Mouse (Mus musculus): Measurements from ENCODE around the gene Zfp27. TPM values are rescaled to one million over a fixed set of nuclear protein-coding genes. Genes with fewer than 3 reads are reported as not detected.

Gene Zfp27
- total and polyA plus RNA-seq, 2 experiments from 2014 or later, result 7.9 to 15.7 TPM

- peak overlapping the region; percentile 54 for H3K9ac ChIP-seq (replicated peaks; ENCODE audit: low read length, poor library complexity, severe bottlenecking)
- TF ChIP-seq CTCF (IDR thresholded peaks at IDR 0.05), result no peak
- no peaks in the 10 kb centered on the region for H3K27me3 ChIP-seq (ENCODE audit: insufficient read depth, low read length)
- peak overlapping the region; percentile 41 for H3K4me3 ChIP-seq (ENCODE audit: low read depth, low read length)
- H3K4me1 ChIP-seq (ENCODE audit: insufficient read depth, low read length), result peaks cover 6% of the 10 kb centered on the region; the same call in 1 of the 2 replicates
- 17% methylated on average over 8 of the region's 8 CpGs for WGBS
- H3K4me2 ChIP-seq (ENCODE audit: low read depth, low read length, poor library complexity, severe bottlenecking), result peak overlapping the region; percentile 44
- H3K36me3 ChIP-seq (ENCODE audit: insufficient read depth, low read length), result peaks cover 3% of the 10 kb centered on the region; the same call in 1 of the 2 replicates
- H3K27ac ChIP-seq (ENCODE audit: low read depth, low read length), result peak overlapping the region; percentile 94
- ATAC-seq (ENCODE audit: low FRiP score), result peak; percentile 15; the same call in 1 of the 2 replicates
- H3K9me3 ChIP-seq (ENCODE audit: low read length), result no peaks in the 10 kb centered on the region
- no peak for DNase-seq (ENCODE audit: low spot score)
Observed at GRCm38 (mm10) chr7:29906682-29907058, 298 bp upstream of the Zfp27 start.

GRCm38 (mm10) chr7:29904101-29904500 lies 2.3 kb downstream of the Zfp27 start:
- no peak overlapping the region for H3K9ac ChIP-seq (replicated peaks; ENCODE audit: low read length, poor library complexity, severe bottlenecking)
- H3K4me2 ChIP-seq (ENCODE audit: low read depth, low read length, poor library complexity, severe bottlenecking), result no peak overlapping the region
- no peak for DNase-seq (ENCODE audit: low spot score)
- 94% methylated on average over 4 of the region's 4 CpGs for WGBS
- no peak overlapping the region for H3K27ac ChIP-seq (ENCODE audit: low read depth, low read length)
- H3K27me3 ChIP-seq (ENCODE audit: insufficient read depth, low read length), result no peaks in the 10 kb centered on the region
- no peak for TF ChIP-seq CTCF (IDR thresholded peaks at IDR 0.05)
- ATAC-seq (ENCODE audit: low FRiP score), result no peak
- H3K36me3 ChIP-seq (ENCODE audit: insufficient read depth, low read length), result peaks cover 6% of the 10 kb centered on the region
- H3K4me3 ChIP-seq (ENCODE audit: low read depth, low read length), result no peak overlapping the region
- H3K9me3 ChIP-seq (ENCODE audit: low read length), result no peaks in the 10 kb centered on the region
- H3K4me1 ChIP-seq (ENCODE audit: insufficient read depth, low read length), result no peaks in the 10 kb centered on the region

- no peak overlapping the region for H3K27ac ChIP-seq (ENCODE audit: low read depth, low read length)
- ATAC-seq (ENCODE audit: low FRiP score) (no peak), DNase-seq (ENCODE audit: low spot score) (no peak)
- WGBS, result over 99% methylated on average over 4 of the region's 4 CpGs
- peaks cover 17% of the 10 kb centered on the region for H3K9me3 ChIP-seq (ENCODE audit: low read length)
- no peak overlapping the region for H3K4me2 ChIP-seq (ENCODE audit: low read depth, low read length, poor library complexity, severe bottlenecking)
- H3K9ac ChIP-seq (replicated peaks; ENCODE audit: low read length, poor library complexity, severe bottlenecking), result no peak overlapping the region
- TF ChIP-seq CTCF (IDR thresholded peaks at IDR 0.05), result peak; percentile 18
- H3K4me3 ChIP-seq (ENCODE audit: low read depth, low read length), result no peak overlapping the region
- no peaks in the 10 kb centered on the region for H3K27me3 ChIP-seq (ENCODE audit: insufficient read depth, low read length)
- H3K36me3 ChIP-seq (ENCODE audit: insufficient read depth, low read length), result peaks cover 56% of the 10 kb centered on the region
- no peaks in the 10 kb centered on the region for H3K4me1 ChIP-seq (ENCODE audit: insufficient read depth, low read length)
Observed at GRCm38 (mm10) chr7:29898351-29898750, 8.0 kb downstream of the Zfp27 start.

GRCm38 (mm10) chr7:29892756-29893155 lies 13.6 kb downstream of the Zfp27 start:
- TF ChIP-seq CTCF (IDR thresholded peaks at IDR 0.05), result no peak
- Histone ChIP-seq H3K4me2 (ENCODE audit: low read depth, low read length, poor library complexity, severe bottlenecking) (no peak overlapping the region), H3K4me1 (ENCODE audit: insufficient read depth, low read length) (no peaks in the 10 kb centered on the region), H3K4me3 (ENCODE audit: low read depth, low read length) (no peak overlapping the region), H3K9ac (replicated peaks; ENCODE audit: low read length, poor library complexity, severe bottlenecking) (no peak overlapping the region), H3K27me3 (ENCODE audit: insufficient read depth, low read length) (no peaks in the 10 kb centered on the region), H3K36me3 (ENCODE audit: insufficient read depth, low read length) (peaks cover 69% of the 10 kb centered on the region), H3K27ac (ENCODE audit: low read depth, low read length) (no peak overlapping the region), H3K9me3 (ENCODE audit: low read length) (peaks cover 22% of the 10 kb centered on the region)
- DNase-seq (ENCODE audit: low spot score) (no peak), ATAC-seq (ENCODE audit: low FRiP score) (no peak)
- 99% methylated on average over 4 of the region's 4 CpGs for WGBS

- Histone ChIP-seq H3K9ac (replicated peaks; ENCODE audit: low read length, poor library complexity, severe bottlenecking) (no peak overlapping the region), H3K4me2 (ENCODE audit: low read depth, low read length, poor library complexity, severe bottlenecking) (no peak overlapping the region), H3K36me3 (ENCODE audit: insufficient read depth, low read length) (peaks cover 53% of the 10 kb centered on the region), H3K4me3 (ENCODE audit: low read depth, low read length) (no peak overlapping the region), H3K27ac (ENCODE audit: low read depth, low read length) (no peak overlapping the region), H3K4me1 (ENCODE audit: insufficient read depth, low read length) (no peaks in the 10 kb centered on the region), H3K9me3 (ENCODE audit: low read length) (peaks cover 29% of the 10 kb centered on the region), H3K27me3 (ENCODE audit: insufficient read depth, low read length) (no peaks in the 10 kb centered on the region)
- DNase-seq (ENCODE audit: low spot score), result no peak
- no peak for ATAC-seq (ENCODE audit: low FRiP score)
- no peak for TF ChIP-seq CTCF (IDR thresholded peaks at IDR 0.05)
- 98% methylated on average over 7 of the region's 7 CpGs for WGBS
Observed at GRCm38 (mm10) chr7:29890501-29890900, 15.9 kb downstream of the Zfp27 start.

GRCm38 (mm10) chr7:29880916-29881315 lies 25.5 kb downstream of the Zfp27 start:
- H3K27me3 ChIP-seq (ENCODE audit: insufficient read depth, low read length), result no peaks in the 10 kb centered on the region
- H3K9me3 ChIP-seq (ENCODE audit: low read length), result peaks cover 4% of the 10 kb centered on the region; the same call in 1 of the 2 replicates
- H3K36me3 ChIP-seq (ENCODE audit: insufficient read depth, low read length), result peaks cover 9% of the 10 kb centered on the region
- WGBS, result 91% methylated on average over 7 of the region's 7 CpGs
- no peak for DNase-seq (ENCODE audit: low spot score)
- H3K4me1 ChIP-seq (ENCODE audit: insufficient read depth, low read length), result no peaks in the 10 kb centered on the region
- H3K27ac ChIP-seq (ENCODE audit: low read depth, low read length), result no peak overlapping the region
- no peak overlapping the region for H3K4me3 ChIP-seq (ENCODE audit: low read depth, low read length)
- no peak for TF ChIP-seq CTCF (IDR thresholded peaks at IDR 0.05)
- H3K4me2 ChIP-seq (ENCODE audit: low read depth, low read length, poor library complexity, severe bottlenecking), result no peak overlapping the region
- no peak overlapping the region for H3K9ac ChIP-seq (replicated peaks; ENCODE audit: low read length, poor library complexity, severe bottlenecking)
- ATAC-seq (ENCODE audit: low FRiP score), result no peak

Data from midbrain, postnatal 0 days (tissue).